Mouse (Mus musculus) G1E (cell line): ENCODE data around the gene Efhd2. TPM values are rescaled to one million over a fixed set of nuclear protein-coding genes. Genes with fewer than 3 reads are reported as not detected.

Source experiments
- ATAC-seq: 2 replicates; pipeline ENCODE4 v1.8.0; 2016; ENCODE audit warnings: mild to moderate bottlenecking; ENCODE audit not compliant: insufficient number of reproducible peaks, poor library complexity, low FRiP score, severe bottlenecking; ENCODE audit errors: extremely low read depth
- DNase-seq: peaks from one replicate; pipeline ENCODE4 v3.0.0; 2012; ENCODE audit warnings: low spot score
- H3K27me3 ChIP-seq: 2 replicates; pipeline ENCODE4 v1.6.1; 2012; ENCODE audit warnings: mild to moderate bottlenecking, low read length, inconsistent platforms; ENCODE audit not compliant: insufficient read depth
- H3K36me3 ChIP-seq: replicated peaks from 2 replicates; pipeline ENCODE3; 2012; ENCODE audit warnings: mild to moderate bottlenecking, inconsistent platforms
- H3K4me1 ChIP-seq: 2 replicates; pipeline ENCODE4 v1.6.1; 2012; ENCODE audit warnings: low read depth, low read length, inconsistent platforms, mixed read lengths; ENCODE audit not compliant: insufficient read depth
- H3K4me3 ChIP-seq: 2 replicates; pipeline ENCODE4 v1.5.1; 2012; ENCODE audit warnings: low read depth, mild to moderate bottlenecking, inconsistent platforms, low read length, moderate library complexity, mixed read lengths
- H3K9me3 ChIP-seq: replicated peaks from 2 replicates; pipeline ENCODE4 v1.6.1; 2012; ENCODE audit warnings: inconsistent platforms
- CTCF ChIP-seq: IDR thresholded peaks from 2 replicates; pipeline ENCODE4 v1.5.1; 2012; ENCODE audit warnings: low read depth, low read length, inconsistent platforms, mixed read lengths
- GATA1 ChIP-seq: IDR thresholded peaks from 2 replicates; pipeline ENCODE4 v1.6.1; 2012; ENCODE audit warnings: borderline replicate concordance, low read length, inconsistent platforms, mixed read lengths
- GATA2 ChIP-seq: IDR thresholded peaks from 2 replicates; pipeline ENCODE4 v1.6.1; 2012; ENCODE audit warnings: low read depth, low read length, inconsistent platforms, borderline replicate concordance
- POLR2AphosphoS5 ChIP-seq: IDR thresholded peaks from 2 replicates; pipeline ENCODE4 v1.6.1; 2012; ENCODE audit warnings: low read depth, low read length, inconsistent platforms; ENCODE audit not compliant: insufficient replicate concordance
- TAL1 ChIP-seq: conservative IDR thresholded peaks from 2 replicates; pipeline ENCODE4 v1.6.1; 2012; ENCODE audit warnings: low read depth, low read length, inconsistent platforms, mixed read lengths
- polyA plus RNA-seq: library from polyadenylated mRNA; stranded (reverse); fragments of >175 nt; gene quantifications from 2 replicates; pipeline ENCODE4 v1.2.3, GENCODE M21; 2012
- total RNA-seq, 2 experiments: library from RNA; stranded (forward) in 1 of 2; stranded (reverse) in 1 of 2; fragments of 200-1000 nt in 1 of 2; fragments of >200 nt in 1 of 2; fragmentation: Nextera tagmentation in 1 of 2; gene quantifications; 2 replicates each; pipeline ENCODE4 v1.2.3; 2014 to 2017

Efhd2 gene
- total and polyA plus RNA-seq, 3 experiments: 31.9 to 56.1 (median 37.3) TPM

- Histone ChIP-seq H3K9me3 (no peaks in the 10 kb centered on the region), H3K36me3 (peaks cover 25% of the 10 kb centered on the region), H3K4me1 (peaks cover 5% of the 10 kb centered on the region), H3K27me3 (peaks cover 7% of the 10 kb centered on the region; the same call in 1 of the 2 replicates), H3K4me3 (no peak overlapping the region)
- ATAC-seq (no peak), DNase-seq (no peak)
- no peak for TF ChIP-seq CTCF
Observed at GRCm38 (mm10) chr4:141818861-141819260, 55.9 kb downstream of the Efhd2 start.

- DNase-seq (no peak), ATAC-seq (no peak)
- Histone ChIP-seq H3K9me3 (no peaks in the 10 kb centered on the region), H3K36me3 (peaks cover 37% of the 10 kb centered on the region), H3K27me3 (peaks cover 7% of the 10 kb centered on the region; the same call in 1 of the 2 replicates), H3K4me1 (peaks cover under 1% of the 10 kb centered on the region), H3K4me3 (no peak overlapping the region)
- TF ChIP-seq CTCF: no peak
- TF ChIP-seq GATA2: no peak
- TF ChIP-seq POLR2AphosphoS5: no peak
- TF ChIP-seq GATA1: no peak
- no peak for TF ChIP-seq TAL1
Observed at GRCm38 (mm10) chr4:141817706-141818105, 57.0 kb downstream of the Efhd2 start.

- H3K9me3 ChIP-seq: no peaks in the 10 kb centered on the region
- no peak for TF ChIP-seq GATA1
- no peak for TF ChIP-seq CTCF
- TF ChIP-seq GATA2: no peak
- TF ChIP-seq POLR2AphosphoS5: no peak
- TF ChIP-seq TAL1: no peak
- peaks cover 6% of the 10 kb centered on the region; the same call in 1 of the 2 replicates for H3K27me3 ChIP-seq
- H3K4me1 ChIP-seq: no peaks in the 10 kb centered on the region; the same call in 1 of the 2 replicates
- peaks cover 44% of the 10 kb centered on the region for H3K36me3 ChIP-seq
- ATAC-seq: no peak
- no peak overlapping the region for H3K4me3 ChIP-seq
- DNase-seq: no peak
Observed at GRCm38 (mm10) chr4:141816776-141817655, 57.7 kb downstream of the Efhd2 start.

- Histone ChIP-seq H3K4me3 (no peak overlapping the region), H3K4me1 (no peaks in the 10 kb centered on the region; the same call in 1 of the 2 replicates), H3K27me3 (peaks cover 3% of the 10 kb centered on the region; the same call in 1 of the 2 replicates), H3K36me3 (peaks cover 51% of the 10 kb centered on the region), H3K9me3 (no peaks in the 10 kb centered on the region)
- no peak for TF ChIP-seq TAL1
- TF ChIP-seq GATA1: no peak
- no peak for TF ChIP-seq POLR2AphosphoS5
- ATAC-seq (no peak), DNase-seq (no peak)
Observed at GRCm38 (mm10) chr4:141816267-141816666, 58.5 kb downstream of the Efhd2 start.

GRCm38 (mm10) chr4:141811375-141811774, 63.3 kb downstream of the Efhd2 start:
- H3K36me3 ChIP-seq: peaks cover 99% of the 10 kb centered on the region
- TF ChIP-seq GATA1 (no peak), TAL1 (no peak), POLR2AphosphoS5 (no peak), GATA2 (no peak), CTCF (no peak)
- H3K9me3 ChIP-seq: no peaks in the 10 kb centered on the region
- ATAC-seq (no peak), DNase-seq (no peak)
- peaks cover 2% of the 10 kb centered on the region; the same call in 1 of the 2 replicates for H3K4me1 ChIP-seq
- H3K27me3 ChIP-seq: no peaks in the 10 kb centered on the region
- no peak overlapping the region for H3K4me3 ChIP-seq

- DNase-seq (no peak), ATAC-seq (no peak)
- Histone ChIP-seq H3K36me3 (peaks cover 99% of the 10 kb centered on the region), H3K4me1 (peaks cover 2% of the 10 kb centered on the region; the same call in 1 of the 2 replicates), H3K27me3 (no peaks in the 10 kb centered on the region), H3K9me3 (no peaks in the 10 kb centered on the region), H3K4me3 (no peak overlapping the region)
- TF ChIP-seq GATA2: no peak
- TF ChIP-seq GATA1: no peak
- no peak for TF ChIP-seq TAL1
- no peak for TF ChIP-seq CTCF
- no peak for TF ChIP-seq POLR2AphosphoS5
Observed at GRCm38 (mm10) chr4:141810975-141811374, 63.7 kb downstream of the Efhd2 start.
